Mouse (Mus musculus): ENCODE data around the gene Krt87.

GRCm38 (mm10) chr15:101455292-101455691, 16.7 kb upstream of the Krt87 start:
- TF ChIP-seq CTCF (IDR thresholded peaks at IDR 0.05; ENCODE audit: control insufficient read depth, insufficient read depth, low read length) (no peak), POLR2A (IDR thresholded peaks at IDR 0.05; ENCODE audit: borderline replicate concordance, control insufficient read depth, low read depth, low read length) (no peak)
